Mouse (Mus musculus) forebrain, postnatal 0 days (tissue): ENCODE measurements around the gene Gstm7. TPM values are rescaled to one million over a fixed set of nuclear protein-coding genes. Genes with fewer than 3 reads are reported as not detected.
"Not testable (repeated sequence)": the region's sequence is repeated elsewhere in the genome, so short reads cannot be mapped to it uniquely, and the experiment has no call there.

Experiments
- ATAC-seq: fragments of 200-750 bp; cut with Nextera tagmentation; 2 replicates; pipeline ENCODE4 v1.8.0; 2017; ENCODE audit warnings: mild to moderate bottlenecking, moderate library complexity
- DNase-seq: peaks from one replicate; pipeline ENCODE4 v3.0.0-alpha.2; 2015
- H3K27ac ChIP-seq: fragments of 300-500 bp; sonication (generic); 2 replicates; pipeline ENCODE4 v1.5.1; 2014; ENCODE audit warnings: low read depth, mild to moderate bottlenecking, antibody characterized with exemption, low read length, moderate library complexity, mixed read lengths
- H3K27me3 ChIP-seq: fragments of 300-500 bp; sonication (generic); 2 replicates; pipeline ENCODE4 v1.6.1; 2014; ENCODE audit warnings: mild to moderate bottlenecking, low read length, mixed read lengths; ENCODE audit not compliant: insufficient read depth
- H3K36me3 ChIP-seq: fragments of 300-500 bp; sonication (generic); 2 replicates; pipeline ENCODE4 v1.6.1; 2014; ENCODE audit warnings: mild to moderate bottlenecking, moderate library complexity; ENCODE audit not compliant: insufficient read depth
- H3K4me1 ChIP-seq: fragments of 300-500 bp; sonication (generic); 2 replicates; pipeline ENCODE4 v1.6.1; 2014; ENCODE audit warnings: antibody characterized with exemption; ENCODE audit not compliant: insufficient read depth
- H3K4me2 ChIP-seq: fragments of 300-500 bp; sonication (generic); 2 replicates; pipeline ENCODE4 v1.6.1; 2014; ENCODE audit warnings: low read depth, mild to moderate bottlenecking, moderate library complexity
- H3K4me3 ChIP-seq: fragments of 300-500 bp; sonication (generic); 2 replicates; pipeline ENCODE4 v1.5.1; 2014; ENCODE audit warnings: low read depth, low read length, mixed read lengths
- H3K9ac ChIP-seq: fragments of 300-500 bp; sonication (generic); 2 replicates; pipeline ENCODE4 v1.6.1; 2014; ENCODE audit warnings: mild to moderate bottlenecking
- H3K9me3 ChIP-seq: fragments of 300-500 bp; sonication (generic); 2 replicates; pipeline ENCODE4 v1.6.1; 2016; ENCODE audit warnings: low read length
- CTCF ChIP-seq: sonication (generic); IDR thresholded peaks from 2 replicates; pipeline ENCODE4 v1.5.1; 2016; ENCODE audit warnings: antibody characterized with exemption, control low read depth, low read depth
- WGBS: fragments of 180-500 bp; shearing (Covaris S2); extraction: QIAGEN DNeasy Blood & Tissue Kit; methylation state at CpG from one replicate; pipeline ENCODE4 v1.1.7; 2014; 5-methylcytosine and 5-hydroxymethylcytosine counted together
- polyA plus RNA-seq: library from polyadenylated mRNA; unstranded; fragments of >200 nt; fragmentation: Nextera tagmentation; extraction: Ambion mirVana; gene quantifications from 2 replicates; pipeline ENCODE4 v1.2.1, GENCODE M21; 2015
- total RNA-seq: library from RNA; depleted of rRNA; stranded (reverse); fragments of >200 nt; gene quantifications from 2 replicates; pipeline ENCODE4 v1.2.3, GENCODE M21; 2014; rRNA removed

Gstm7 gene
- total RNA-seq (32.2 and 38.9 TPM in 2 replicates), polyA plus RNA-seq (42.4 and 44.8 TPM in 2 replicates)

DNA sequence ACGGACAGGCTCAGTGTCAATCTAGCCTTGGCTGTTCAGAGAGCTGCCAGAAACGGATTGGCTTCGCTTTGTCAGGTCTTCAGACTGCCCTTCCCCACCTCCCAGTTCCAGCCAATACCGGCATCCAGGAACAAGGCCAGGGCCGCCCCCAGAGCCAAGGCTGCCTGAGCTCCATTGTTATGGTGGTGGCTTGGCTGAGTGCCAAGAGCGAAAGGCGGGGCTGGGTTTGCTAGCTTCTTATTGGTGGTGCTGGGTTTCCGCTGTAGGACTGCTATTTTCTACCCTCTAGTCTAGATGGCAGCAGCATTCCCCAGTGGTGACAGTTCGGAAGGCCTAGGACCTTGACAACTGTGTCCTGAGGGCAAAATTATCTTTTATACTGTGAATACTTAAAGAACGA is at the start of gene Gstm7:
Gene Gstm7 (minus strand): TSS at position 148 of the 400 bp plus-strand sequence.
- WGBS = 4% methylated on average over 10 of the region's 10 CpGs
- Histone ChIP-seq H3K27ac (peak within 1 kb of the TSS; percentile 67), H3K4me1 (no peaks in the 10 kb centered on the region; the same call in 1 of the 2 replicates), H3K36me3 (no peaks in the 10 kb centered on the region), H3K27me3 (no peaks in the 10 kb centered on the region), H3K9me3 (no peaks in the 10 kb centered on the region), H3K4me2 (peak within 1 kb of the TSS; percentile 44), H3K4me3 (peak within 1 kb of the TSS; percentile 26), H3K9ac (peak within 1 kb of the TSS; percentile 36)
- ATAC-seq (peak; percentile 95), DNase-seq (peak; percentile 95)
- TF ChIP-seq CTCF = peak; percentile 48

DNA sequence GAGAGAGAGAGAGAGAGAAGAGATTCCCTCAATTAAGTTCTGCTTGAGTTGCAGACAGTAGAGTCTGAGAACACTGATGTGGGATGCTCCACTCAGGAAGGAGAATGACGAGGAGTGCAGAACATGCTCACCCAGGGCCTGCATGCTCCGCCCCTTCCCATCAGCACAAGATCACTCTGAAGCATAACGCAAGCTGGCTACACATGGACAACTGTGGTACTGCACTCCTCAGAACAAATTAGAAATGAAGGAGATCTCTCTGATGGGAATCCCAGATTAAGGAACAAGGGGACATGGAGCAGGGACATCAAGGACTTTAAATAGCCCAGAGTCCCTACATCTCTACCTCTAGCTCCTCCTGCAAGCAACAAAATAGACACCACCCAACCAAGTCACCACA is 49.6 kb upstream of the Gstm7 start:
- ATAC-seq (peak; percentile 71; the same call in 1 of the 2 replicates), DNase-seq (no peak)
- Histone ChIP-seq H3K36me3 (no peaks in the 10 kb centered on the region), H3K4me3 (no peak overlapping the region), H3K27ac (no peak overlapping the region), H3K4me1 (no peaks in the 10 kb centered on the region), H3K9me3 (no peaks in the 10 kb centered on the region), H3K4me2 (no peak overlapping the region), H3K9ac (no peak overlapping the region), H3K27me3 (no peaks in the 10 kb centered on the region)
- no peak for TF ChIP-seq CTCF
- 60% methylated on average over 3 of the region's 3 CpGs for WGBS

DNA sequence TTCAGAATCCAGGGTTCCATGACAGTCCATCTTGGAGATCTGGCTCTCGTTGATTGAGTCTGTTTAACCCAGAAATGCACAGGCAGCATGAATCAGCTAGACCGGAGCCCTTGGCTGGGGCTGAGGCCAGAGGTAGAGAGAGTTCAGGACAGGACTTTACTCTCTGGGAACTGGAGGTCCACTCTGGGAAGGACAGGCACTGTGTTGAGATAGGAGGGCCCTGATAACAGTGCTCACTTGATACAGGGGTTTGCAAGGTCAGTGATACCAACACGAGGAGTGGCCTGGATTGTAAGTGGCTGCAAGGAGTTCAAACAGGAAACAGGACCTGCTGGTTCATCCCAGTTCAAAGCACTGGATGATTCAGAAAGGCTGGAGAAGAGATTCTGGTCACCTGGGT is 46.1 kb upstream of the Gstm7 start:
- H3K4me1 ChIP-seq = no peaks in the 10 kb centered on the region
- no peak for ATAC-seq
- H3K4me2 ChIP-seq = no peak overlapping the region
- no peak for DNase-seq
- H3K4me3 ChIP-seq = no peak overlapping the region
- H3K27me3 ChIP-seq = no peaks in the 10 kb centered on the region
- 82% methylated on average over 3 of the region's 3 CpGs for WGBS
- TF ChIP-seq CTCF = no peak
- no peaks in the 10 kb centered on the region for H3K9me3 ChIP-seq
- no peaks in the 10 kb centered on the region for H3K36me3 ChIP-seq
- H3K27ac ChIP-seq = no peak overlapping the region
- H3K9ac ChIP-seq = no peak overlapping the region

DNA sequence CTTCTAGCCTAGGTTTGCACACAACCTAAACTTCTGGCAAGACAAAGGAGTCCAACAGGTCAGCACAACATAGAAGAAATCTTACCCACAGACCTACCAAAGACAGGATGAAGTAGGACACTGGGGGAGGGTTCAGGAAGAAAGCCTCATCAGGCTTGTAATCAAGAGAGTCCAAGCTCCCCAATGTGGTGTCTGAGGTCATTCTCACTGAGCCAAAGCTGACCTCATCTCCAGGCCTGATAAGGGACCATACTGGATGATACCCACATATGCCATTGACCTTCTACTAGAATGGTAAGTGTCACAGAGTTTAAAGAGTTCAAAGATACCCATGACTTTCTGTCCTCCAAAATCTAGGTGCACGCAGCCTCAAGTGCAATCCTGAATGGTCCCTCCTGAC is 42.6 kb upstream of the Gstm7 start:
- no peak for TF ChIP-seq CTCF
- no peaks in the 10 kb centered on the region for H3K4me1 ChIP-seq
- no peaks in the 10 kb centered on the region for H3K36me3 ChIP-seq
- no peak overlapping the region for H3K4me2 ChIP-seq
- H3K9me3 ChIP-seq = no peaks in the 10 kb centered on the region
- 96% methylated on average over 1 of the region's 1 CpGs for WGBS
- DNase-seq (no peak), ATAC-seq (no peak)
- H3K9ac ChIP-seq = no peak overlapping the region
- H3K4me3 ChIP-seq = no peak overlapping the region
- no peaks in the 10 kb centered on the region for H3K27me3 ChIP-seq
- no peak overlapping the region for H3K27ac ChIP-seq

DNA sequence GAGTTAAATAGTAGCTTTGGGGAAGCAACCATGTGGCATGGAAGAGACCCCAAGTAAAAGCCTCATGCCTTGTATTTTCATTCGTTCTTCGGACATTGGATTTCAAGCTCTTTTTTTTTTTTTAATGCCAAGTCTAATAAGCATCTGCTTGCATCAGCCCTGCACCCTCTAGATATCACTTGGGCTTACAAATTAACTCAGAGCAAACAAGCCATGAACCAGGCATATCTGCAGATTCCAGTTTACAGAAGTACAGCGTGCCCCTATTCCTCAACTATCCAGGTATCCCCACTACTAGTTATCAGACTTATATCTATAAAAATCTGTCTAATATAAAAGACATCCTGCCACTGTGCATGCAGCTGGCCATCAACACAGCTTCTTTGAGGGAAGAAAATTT is 40.5 kb upstream of the Gstm7 start:
- Histone ChIP-seq H3K27ac (no peak overlapping the region), H3K27me3 (no peaks in the 10 kb centered on the region), H3K9ac (no peak overlapping the region), H3K9me3 (no peaks in the 10 kb centered on the region), H3K4me2 (no peak overlapping the region), H3K36me3 (no peaks in the 10 kb centered on the region), H3K4me1 (no peaks in the 10 kb centered on the region), H3K4me3 (no peak overlapping the region)
- no peak for TF ChIP-seq CTCF
- DNase-seq (no peak), ATAC-seq (no peak)
- WGBS = 95% methylated on average over 3 of the region's 3 CpGs

DNA sequence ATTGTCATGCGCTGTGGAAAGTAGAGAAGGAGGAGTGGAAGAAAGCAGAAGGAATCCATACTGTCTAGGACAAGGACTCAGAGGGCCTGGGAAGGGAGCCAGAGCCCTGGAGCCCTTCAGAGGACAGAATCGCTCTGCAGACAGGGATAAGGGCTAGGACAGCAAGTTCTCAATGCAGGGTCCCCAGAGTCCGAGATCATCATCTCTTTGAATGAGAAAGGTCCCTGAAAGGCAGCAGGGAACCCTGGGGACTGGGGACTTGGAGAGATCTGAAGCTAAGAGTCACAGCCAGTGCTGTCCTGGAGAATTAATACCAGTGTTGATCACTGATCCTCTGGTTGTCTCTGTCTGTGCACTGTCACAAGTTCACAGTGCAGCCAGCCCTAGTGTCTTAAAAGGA is 39.5 kb upstream of the Gstm7 start:
- not testable (repeated sequence) for H3K4me2 ChIP-seq, H3K27me3 ChIP-seq, H3K36me3 ChIP-seq, DNase-seq, H3K4me3 ChIP-seq, H3K27ac ChIP-seq, H3K4me1 ChIP-seq, ATAC-seq, H3K9ac ChIP-seq, H3K9me3 ChIP-seq
- WGBS = 54% methylated on average over 3 of the region's 3 CpGs

DNA sequence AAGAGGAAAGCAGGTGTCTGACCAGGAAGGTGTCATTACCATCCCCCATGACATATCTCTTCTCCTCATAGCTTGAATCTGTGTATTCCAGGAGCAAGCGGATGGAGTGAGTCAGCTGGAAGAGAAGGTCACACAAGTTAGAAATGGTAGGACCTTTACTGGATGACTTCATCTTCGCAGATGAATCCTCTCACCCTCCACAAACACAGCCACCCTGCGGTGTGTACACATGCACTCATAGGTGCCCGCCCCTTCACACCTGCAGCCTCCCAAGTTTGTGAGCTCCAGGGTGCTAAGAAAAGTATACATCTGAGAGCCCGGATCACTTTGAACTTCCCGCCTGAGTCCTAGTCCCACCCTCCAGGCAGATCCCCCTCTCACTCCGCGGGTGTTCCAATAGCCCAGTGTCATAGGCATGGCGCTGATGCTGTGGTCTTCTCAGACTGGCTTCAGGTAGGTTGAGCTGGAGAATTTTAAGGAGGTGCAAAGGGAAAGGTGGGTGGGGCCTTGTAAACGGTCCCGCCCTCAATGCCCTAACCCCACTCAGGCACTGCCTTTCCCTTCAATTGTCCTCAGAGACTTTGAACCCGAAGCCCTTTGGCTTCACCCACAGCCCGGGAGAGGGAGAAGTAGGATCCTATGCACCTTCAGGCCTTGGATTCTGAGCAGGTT is 37.2 kb upstream of the Gstm7 start, which contains the start of gene Gstm3:
Gene Gstm3 (minus strand): TSS at position 560 of the 672 bp plus-strand sequence.
- TF ChIP-seq CTCF = no peak
- H3K27me3 ChIP-seq = no peaks in the 10 kb centered on the region
- H3K4me3 ChIP-seq = no peak within 1 kb of the TSS
- no peak for DNase-seq
- H3K4me1 ChIP-seq = no peaks in the 10 kb centered on the region
- no peak within 1 kb of the TSS for H3K9ac ChIP-seq
- ATAC-seq = no peak
- H3K9me3 ChIP-seq = no peaks in the 10 kb centered on the region
- H3K4me2 ChIP-seq = no peak within 1 kb of the TSS
- no peaks in the 10 kb centered on the region for H3K36me3 ChIP-seq
- 75% methylated on average over 13 of the region's 13 CpGs for WGBS
- no peak within 1 kb of the TSS for H3K27ac ChIP-seq
